Mouse (Mus musculus) mouse trophoblast stem cell (cell line): ENCODE measurements at regions not wholly inside any gene's neighbourhood (a gene's known extent, or its start where the extent isn't known, plus 50 kb on each side); places are given as distances from the start of the nearest gene placed in this dataset.

ENCODE experiments used
- in situ Hi-C, 2 experiments: fragments of 300-500 bp; cut with MseI, MboI; formaldehyde crosslinking; loops; 2 replicates in 1 of 2; 3 replicates in 1 of 2; pipeline ENCODE4 v1.15.1; 2025

DNA sequence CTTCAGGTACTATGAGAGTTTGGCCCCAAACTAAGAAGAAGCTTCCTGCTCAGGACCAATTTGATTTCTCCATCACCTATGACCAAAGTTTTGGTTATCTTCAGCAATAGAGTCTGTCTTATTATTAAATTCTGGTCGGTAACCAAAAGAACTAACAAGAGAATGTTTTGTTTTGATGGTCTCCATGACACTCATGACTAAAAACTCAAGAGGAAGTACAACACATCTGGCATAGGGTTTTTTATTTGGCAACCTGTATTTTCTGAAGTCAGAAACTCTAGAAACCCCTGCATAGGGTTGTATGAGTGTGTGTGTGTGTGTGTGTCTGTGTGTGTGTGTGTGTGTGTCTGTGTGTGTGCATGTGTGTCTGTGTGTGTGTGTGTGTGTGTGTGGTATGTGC is 310.5 kb downstream of the Ptprc start:
- in situ Hi-C loops = no loop called here

GRCm38 (mm10) chr1:137863506-137863905 is 312.0 kb downstream of the Ptprc start:
- in situ Hi-C loops = no loop called here

DNA sequence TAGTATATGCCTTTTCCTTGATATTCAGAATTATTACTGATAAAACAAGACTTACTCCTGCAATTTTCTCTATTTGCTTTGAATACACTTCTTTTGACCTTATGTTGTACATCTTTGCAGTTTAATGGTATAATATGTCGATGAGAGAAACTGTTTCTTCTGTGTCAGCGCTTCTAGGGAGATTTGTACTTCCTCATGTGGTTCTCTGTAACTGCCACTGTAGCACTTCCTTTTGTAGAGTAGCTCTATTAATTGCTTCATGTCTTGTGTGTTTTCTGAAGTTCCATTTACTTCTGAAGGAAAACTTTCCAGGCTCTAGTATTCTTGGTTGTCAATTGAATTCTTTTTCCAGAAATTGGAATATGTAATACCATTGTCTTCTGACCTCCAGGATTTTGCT is 323.2 kb downstream of the Ptprc start:
- in situ Hi-C loops = no loop called here

- in situ Hi-C loops = no loop called here
Observed at GRCm38 (mm10) chr1:137847311-137847923, 328.1 kb downstream of the Ptprc start.

GRCm38 (mm10) chr1:137846857-137847256 is 328.7 kb downstream of the Ptprc start:
- in situ Hi-C loops = no loop called here

DNA sequence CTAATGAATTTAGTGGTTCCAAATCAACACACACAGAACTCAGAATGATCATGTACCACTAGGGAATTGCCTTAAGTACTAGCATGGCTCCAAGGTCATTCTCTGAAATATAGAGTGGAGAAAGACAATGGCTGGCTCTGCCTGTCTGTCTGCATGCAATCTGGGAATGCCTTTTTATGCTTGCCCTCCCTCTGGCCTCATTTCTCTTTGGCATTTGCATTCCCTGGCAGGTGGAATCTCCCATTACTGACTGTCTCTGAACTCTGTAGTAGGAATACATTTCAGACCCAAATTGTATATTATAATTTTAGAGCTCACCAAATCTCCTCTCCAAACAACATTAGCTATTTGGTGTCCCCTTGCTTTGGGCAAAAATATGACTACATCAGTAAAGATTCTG is 335.0 kb downstream of the Ptprc start:
- in situ Hi-C loops = no loop called here

DNA sequence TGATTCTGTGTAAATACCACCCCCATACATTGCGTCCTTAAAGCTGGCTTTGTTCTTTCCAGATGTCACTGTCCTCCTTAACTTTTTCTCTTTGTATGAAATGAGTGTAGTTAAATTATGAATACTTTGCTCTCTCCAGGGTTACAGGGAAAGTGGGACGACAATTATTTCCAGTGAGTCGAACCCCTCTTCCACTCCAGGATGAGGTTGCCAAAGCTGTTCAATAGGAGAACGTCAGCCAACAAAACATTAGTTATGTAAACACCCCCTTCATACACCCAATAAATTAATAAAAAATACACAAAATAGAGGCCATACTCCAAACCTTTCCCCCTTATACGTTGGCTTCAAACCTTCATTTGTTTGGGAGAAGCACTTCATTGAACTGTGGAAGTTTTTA is 335.8 kb downstream of the Ptprc start:
- in situ Hi-C loops = no loop called here

DNA sequence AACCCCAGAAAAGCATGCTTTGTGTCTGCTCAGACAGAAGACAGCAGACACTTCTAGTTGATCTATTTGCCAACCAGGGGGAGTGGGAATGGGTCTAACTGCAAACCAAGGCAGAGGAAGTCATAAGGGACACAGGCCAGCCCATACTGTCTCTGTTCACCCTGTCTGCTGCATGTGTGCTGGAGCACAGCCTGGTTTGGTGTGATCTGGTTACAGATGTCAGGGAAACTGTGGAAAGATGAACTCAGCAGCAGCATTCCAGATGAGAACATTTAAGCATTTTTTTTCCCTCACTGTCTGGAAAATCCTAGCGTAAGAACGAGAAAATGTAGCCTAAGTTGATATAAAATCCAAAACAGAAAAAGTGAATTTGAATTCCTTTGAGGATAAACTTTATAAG is 336.2 kb downstream of the Ptprc start:
- in situ Hi-C loops = no loop called here

DNA sequence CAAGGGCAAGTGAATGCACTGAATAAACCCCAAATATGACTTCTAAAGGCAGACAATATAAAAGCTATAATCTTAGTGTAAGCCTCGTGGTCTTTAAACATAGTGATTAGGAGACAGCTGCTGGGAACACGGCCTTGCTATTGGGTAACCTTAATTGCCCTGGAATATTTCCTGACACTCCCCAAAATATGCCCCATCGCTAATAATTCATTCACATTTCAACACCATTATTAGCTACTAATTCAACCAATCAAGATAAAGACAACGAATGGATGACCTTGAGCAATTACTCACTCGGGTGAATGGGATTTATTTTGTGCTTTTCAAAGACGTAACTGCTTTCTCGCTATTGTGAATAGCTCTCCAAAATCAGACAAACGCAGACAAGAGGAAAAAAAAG is 337.2 kb downstream of the Ptprc start:
- in situ Hi-C loops = no loop called here

GRCm38 (mm10) chr1:137833535-137833934 is 342.0 kb downstream of the Ptprc start:
- in situ Hi-C loops = no loop called here

DNA sequence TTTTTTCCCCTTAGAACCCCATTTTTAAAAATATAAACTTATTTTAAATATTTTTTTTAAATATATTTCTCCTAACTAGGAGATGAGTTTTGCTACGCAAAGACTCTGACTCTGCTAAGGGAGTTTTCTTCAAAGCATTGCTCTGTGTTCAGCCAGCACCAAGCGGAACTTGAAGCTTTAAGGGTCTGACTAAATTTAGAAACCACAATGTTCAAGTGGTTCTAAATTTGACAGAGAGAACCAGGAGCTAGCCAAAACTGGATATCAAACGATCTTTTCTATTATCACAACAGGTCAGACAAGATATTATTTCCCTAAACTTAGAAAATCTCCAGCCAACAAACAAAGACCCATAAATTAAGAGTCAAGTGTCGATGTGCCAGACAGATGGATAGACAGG is 344.2 kb downstream of the Ptprc start:
- in situ Hi-C loops = no loop called here

GRCm38 (mm10) chr1:137827379-137827778 is 348.1 kb downstream of the Ptprc start:
- in situ Hi-C loops = no loop called here

- in situ Hi-C loops = no loop called here
Observed at GRCm38 (mm10) chr1:137815401-137815888, 360.1 kb downstream of the Ptprc start.

- in situ Hi-C loops = no loop called here
Observed at GRCm38 (mm10) chr1:137814556-137814955, 361.0 kb downstream of the Ptprc start.

GRCm38 (mm10) chr1:137813716-137814115 is 361.8 kb downstream of the Ptprc start:
- in situ Hi-C loops = no loop called here

DNA sequence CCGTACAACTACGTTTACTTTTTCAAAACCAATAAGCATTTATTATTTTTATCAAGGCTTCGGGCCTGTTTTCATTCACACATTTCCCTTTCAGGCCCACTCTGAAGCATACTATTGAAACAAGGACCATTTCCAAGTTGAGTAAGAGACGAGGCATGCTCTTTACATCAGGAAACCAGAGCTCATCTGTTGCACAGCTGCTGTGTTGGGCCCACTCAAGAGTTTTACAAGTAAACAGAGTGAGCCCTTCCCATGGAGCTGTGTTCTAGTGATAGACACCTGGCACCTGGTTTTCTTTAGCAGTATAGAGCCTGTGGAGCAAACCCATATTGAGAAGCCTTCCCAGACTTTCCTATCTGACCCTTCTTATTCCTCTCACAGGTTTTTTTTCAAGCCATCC is 363.5 kb downstream of the Ptprc start:
- in situ Hi-C loops = no loop called here

DNA sequence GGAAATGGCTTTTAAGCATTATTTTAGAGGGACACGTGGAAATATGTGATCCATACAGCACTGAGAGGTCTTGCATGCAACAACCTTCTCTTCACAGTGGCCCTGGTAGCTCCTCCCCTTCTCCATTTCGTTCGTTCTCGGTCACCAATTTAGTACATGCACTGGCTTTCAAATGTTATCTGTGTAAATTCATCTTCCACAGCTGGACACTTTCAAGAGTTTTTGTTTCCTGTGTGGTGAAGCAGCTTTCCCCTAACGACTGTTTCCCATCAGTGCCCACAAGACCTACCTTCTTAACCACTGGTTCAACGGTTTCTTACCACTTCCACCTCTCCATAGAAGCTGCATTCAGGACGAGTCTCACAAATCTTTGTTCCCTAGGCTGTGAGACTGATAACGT is 368.8 kb downstream of the Ptprc start:
- in situ Hi-C loops = no loop called here

DNA sequence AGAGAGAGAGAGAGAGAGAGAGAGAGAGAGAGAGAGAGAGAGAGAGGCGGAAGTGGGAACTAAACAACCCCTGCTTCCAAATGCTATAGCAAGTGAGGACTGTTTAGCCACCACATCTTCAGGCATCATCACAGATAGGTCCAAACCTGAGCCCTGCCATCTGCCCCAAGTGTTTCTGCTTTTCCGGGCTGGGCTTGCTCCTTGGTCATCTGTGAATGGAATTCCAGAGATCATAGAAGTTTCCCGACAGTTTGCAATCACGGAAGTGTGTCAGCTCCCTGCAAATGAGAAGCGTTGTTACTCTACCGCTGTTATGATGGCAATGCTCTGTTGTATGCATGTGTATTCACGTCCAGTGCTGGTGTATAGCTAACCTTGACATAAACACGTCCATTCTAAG is 369.3 kb downstream of the Ptprc start:
- in situ Hi-C loops = no loop called here

GRCm38 (mm10) chr1:137802119-137802518 is 373.4 kb downstream of the Ptprc start:
- in situ Hi-C loops = no loop called here

- in situ Hi-C loops = no loop called here
Observed at GRCm38 (mm10) chr1:137800752-137801151, 374.8 kb downstream of the Ptprc start.

DNA sequence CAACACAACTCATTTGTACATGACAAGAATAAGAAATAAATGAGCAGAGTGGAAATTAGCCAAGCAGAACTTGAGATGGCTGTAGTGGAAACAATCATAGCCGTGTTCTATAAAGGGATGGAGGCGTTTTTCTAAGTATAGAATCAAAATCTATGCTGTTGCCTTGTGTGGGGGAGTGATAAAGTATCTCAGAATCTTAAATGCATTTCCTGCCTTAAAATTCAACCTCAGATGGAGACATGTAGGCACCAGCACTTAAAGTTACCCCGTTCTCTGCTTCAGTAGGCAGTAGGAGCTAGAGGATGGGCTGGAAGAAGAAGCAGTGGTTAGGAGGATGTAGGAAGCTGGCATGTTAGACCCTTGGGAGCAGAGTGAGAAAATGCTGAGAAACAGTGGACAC is 386.7 kb downstream of the Ptprc start:
- in situ Hi-C loops = no loop called here

DNA sequence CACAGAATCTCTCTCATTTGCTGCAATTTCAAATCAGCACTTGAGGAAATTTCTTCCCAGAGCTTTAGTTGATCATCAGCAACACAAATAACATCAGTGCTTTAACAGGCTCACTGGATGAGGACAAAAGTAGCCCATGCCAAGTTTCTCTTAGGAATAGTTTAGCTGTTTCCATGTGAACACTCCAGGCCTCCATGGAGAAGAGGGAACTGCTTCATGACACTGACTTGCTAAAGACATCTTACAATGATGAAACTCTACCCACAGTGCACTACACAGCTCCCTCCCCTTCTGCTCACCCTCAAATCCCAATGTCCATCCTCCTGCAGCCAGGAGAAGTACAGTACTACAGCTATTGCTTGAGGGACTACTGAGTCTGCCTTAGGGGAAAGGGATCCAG is 388.9 kb downstream of the Ptprc start:
- in situ Hi-C loops = no loop called here

GRCm38 (mm10) chr1:137774586-137774985 is 400.9 kb downstream of the Ptprc start:
- in situ Hi-C loops = no loop called here

DNA sequence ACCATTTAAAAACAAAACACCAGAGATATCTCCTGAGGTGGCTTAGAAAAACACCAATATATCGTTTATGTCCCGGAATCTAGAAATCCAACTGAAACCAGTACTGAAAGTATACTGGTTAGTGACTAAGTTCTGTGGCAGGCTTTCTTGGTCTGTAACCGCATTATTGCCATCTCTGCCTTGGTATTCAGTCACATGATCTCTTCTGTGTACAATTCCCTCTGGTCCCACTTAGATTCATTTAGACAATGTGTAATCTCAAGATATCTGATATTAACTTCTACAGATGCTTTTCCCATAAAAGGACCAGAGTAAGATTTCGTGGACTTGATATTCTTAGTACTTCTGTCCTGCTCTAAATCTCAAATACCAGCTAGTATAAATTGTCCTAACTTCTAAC is 414.7 kb downstream of the Ptprc start:
- in situ Hi-C loops = no loop called here
